Mouse (Mus musculus): Measurements from ENCODE around the gene Mdfic.

GRCm38 (mm10) chr6:15839831-15840230 is 119.4 kb downstream of the Mdfic start:
- TF ChIP-seq MYOG (IDR thresholded peaks at IDR 0.05; ENCODE audit: control insufficient read depth, extremely low read depth, insufficient read length): no peak
- no peak for TF ChIP-seq CTCF (IDR thresholded peaks at IDR 0.05; ENCODE audit: control insufficient read depth, insufficient read depth, insufficient read length)
- no peak for TF ChIP-seq MAX (IDR thresholded peaks at IDR 0.05)
- no peak for TF ChIP-seq USF1 (IDR thresholded peaks at IDR 0.05; ENCODE audit: low read depth)
- TF ChIP-seq FOSL1 (IDR thresholded peaks at IDR 0.05; ENCODE audit: insufficient read depth, low read length, poor library complexity, severe bottlenecking): no peak
